Mouse (Mus musculus) hindbrain, embryonic 12.5 days (tissue): ENCODE measurements around the gene Srf. TPM values are rescaled to one million over a fixed set of nuclear protein-coding genes. Genes with fewer than 3 reads are reported as not detected.

ENCODE experiments used
- ATAC-seq: fragments of 200-750 bp; cut with Nextera tagmentation; 2 replicates; pipeline ENCODE4 v1.8.0; 2017; ENCODE audit warnings: moderate TSS enrichment; ENCODE audit not compliant: low FRiP score
- H3K27ac ChIP-seq: fragments of 300-500 bp; sonication (generic); 2 replicates; pipeline ENCODE4 v1.5.1; 2016; ENCODE audit warnings: mild to moderate bottlenecking
- H3K27me3 ChIP-seq: fragments of 300-500 bp; sonication (generic); 2 replicates; pipeline ENCODE4 v1.6.1; 2016; ENCODE audit warnings: mild to moderate bottlenecking
- H3K36me3 ChIP-seq: fragments of 300-500 bp; sonication (generic); 2 replicates; pipeline ENCODE4 v1.6.1; 2016; ENCODE audit warnings: mild to moderate bottlenecking
- H3K4me1 ChIP-seq: fragments of 300-500 bp; sonication (generic); 2 replicates; pipeline ENCODE4 v1.6.1; 2016
- H3K4me2 ChIP-seq: fragments of 300-500 bp; sonication (generic); replicated peaks from 2 replicates; pipeline ENCODE4 v1.6.1; 2016; ENCODE audit warnings: mild to moderate bottlenecking
- H3K4me3 ChIP-seq: fragments of 300-500 bp; sonication (generic); 2 replicates; pipeline ENCODE4 v1.5.1; 2016; ENCODE audit warnings: mild to moderate bottlenecking
- H3K9ac ChIP-seq: fragments of 300-500 bp; sonication (generic); 2 replicates; pipeline ENCODE4 v1.6.1; 2016; ENCODE audit warnings: mild to moderate bottlenecking, moderate library complexity
- H3K9me3 ChIP-seq: fragments of 300-500 bp; sonication (generic); replicated peaks from 2 replicates; pipeline ENCODE4 v1.6.1; 2016; ENCODE audit warnings: mild to moderate bottlenecking
- WGBS: fragments of 180-500 bp; shearing (Covaris S2); methylation state at CpG from one replicate; pipeline ENCODE4 v1.1.7; 2016; 5-methylcytosine and 5-hydroxymethylcytosine counted together
- polyA plus RNA-seq: library from polyadenylated mRNA; unstranded; fragments of >200 nt; fragmentation: Nextera tagmentation; extraction: Ambion mirVana; gene quantifications from 2 replicates; pipeline ENCODE4 v1.2.1, GENCODE M21; 2016

The Srf gene
- polyA plus RNA-seq, 1 experiment from 2014 or later: 5.9 TPM

DNA sequence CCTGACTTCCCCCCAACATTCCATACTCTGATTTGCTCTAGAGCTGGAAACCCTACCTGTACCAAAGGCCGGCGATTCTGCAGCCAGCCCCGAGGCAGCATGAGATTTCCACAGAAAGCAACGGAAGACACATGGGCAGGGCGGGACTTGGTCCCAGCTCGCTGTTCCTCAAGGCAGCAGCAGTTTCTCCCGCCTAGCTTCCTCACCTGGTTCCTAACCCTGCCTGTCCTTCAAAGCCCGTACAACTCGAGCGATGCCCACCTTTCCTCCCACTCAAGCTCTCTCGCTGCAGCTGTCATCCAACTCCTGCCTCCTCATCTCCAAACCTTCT, 1.4 kb downstream of the Srf start:
- Histone ChIP-seq H3K27ac (peak overlapping the region; percentile 96), H3K27me3 (no peaks in the 10 kb centered on the region), H3K36me3 (peaks cover 24% of the 10 kb centered on the region), H3K4me1 (peaks cover 37% of the 10 kb centered on the region), H3K9me3 (no peaks in the 10 kb centered on the region), H3K9ac (peak overlapping the region; percentile 99), H3K4me3 (peak overlapping the region; percentile 99), H3K4me2 (peak overlapping the region; percentile 88)
- ATAC-seq: no peak
- 1% methylated on average over 11 of the region's 11 CpGs for WGBS

DNA sequence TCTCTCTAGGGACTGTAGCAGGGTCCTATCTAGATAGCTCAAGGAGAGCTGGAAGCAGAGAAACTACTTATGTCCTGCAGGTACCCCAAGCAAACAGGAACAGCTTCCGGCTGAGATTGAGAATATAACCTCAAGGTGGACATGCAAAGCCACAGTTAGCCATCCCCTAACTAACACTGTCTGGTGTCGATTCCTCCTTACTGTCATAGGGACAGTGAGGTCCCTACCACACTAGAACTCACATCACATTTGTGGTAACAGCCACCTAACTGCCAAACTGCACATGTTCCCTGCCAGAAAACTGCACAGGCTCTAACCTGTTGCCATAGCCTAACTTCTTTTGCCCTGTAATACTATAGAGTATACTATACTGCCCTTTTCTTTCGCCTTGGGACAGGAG, 2.0 kb downstream of the Srf start:
- Histone ChIP-seq H3K36me3 (peaks cover 28% of the 10 kb centered on the region), H3K4me2 (peak overlapping the region; percentile 88), H3K4me1 (peaks cover 37% of the 10 kb centered on the region), H3K4me3 (peak overlapping the region; percentile 99), H3K27me3 (no peaks in the 10 kb centered on the region), H3K9me3 (no peaks in the 10 kb centered on the region), H3K9ac (peak overlapping the region; percentile 57; the same call in 1 of the 2 replicates), H3K27ac (peak overlapping the region; percentile 84; the same call in 1 of the 2 replicates)
- WGBS: 70% methylated on average over 3 of the region's 3 CpGs
- no peak for ATAC-seq

DNA sequence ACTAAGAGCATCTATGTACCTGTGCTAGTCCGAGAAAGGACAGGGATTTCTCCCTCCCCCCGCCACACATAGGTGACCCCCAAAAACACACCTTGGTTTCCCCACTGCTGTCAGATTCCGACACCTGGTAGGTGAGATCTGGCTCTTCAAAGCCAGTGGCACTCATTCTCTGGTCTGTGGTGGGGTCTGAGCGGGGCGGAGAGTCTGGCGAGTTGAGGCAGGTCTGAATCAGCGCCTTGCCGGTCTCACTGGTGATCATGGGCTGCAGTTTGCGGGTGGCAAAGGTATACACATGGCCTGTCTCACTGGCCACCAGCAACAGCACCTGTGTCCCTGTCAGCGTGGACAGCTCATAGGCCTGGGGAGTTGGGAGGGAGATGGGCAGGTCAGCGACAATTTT, 2.5 kb downstream of the Srf start:
- peak overlapping the region; percentile 88 for H3K4me2 ChIP-seq
- H3K27ac ChIP-seq: peak overlapping the region; percentile 84
- peaks cover 32% of the 10 kb centered on the region for H3K36me3 ChIP-seq
- peak overlapping the region; percentile 36 for H3K4me3 ChIP-seq
- H3K9ac ChIP-seq: peak overlapping the region; percentile 57
- WGBS: 44% methylated on average over 11 of the region's 11 CpGs
- no peaks in the 10 kb centered on the region for H3K27me3 ChIP-seq
- no peak for ATAC-seq
- peaks cover 39% of the 10 kb centered on the region for H3K4me1 ChIP-seq
- no peaks in the 10 kb centered on the region for H3K9me3 ChIP-seq

DNA sequence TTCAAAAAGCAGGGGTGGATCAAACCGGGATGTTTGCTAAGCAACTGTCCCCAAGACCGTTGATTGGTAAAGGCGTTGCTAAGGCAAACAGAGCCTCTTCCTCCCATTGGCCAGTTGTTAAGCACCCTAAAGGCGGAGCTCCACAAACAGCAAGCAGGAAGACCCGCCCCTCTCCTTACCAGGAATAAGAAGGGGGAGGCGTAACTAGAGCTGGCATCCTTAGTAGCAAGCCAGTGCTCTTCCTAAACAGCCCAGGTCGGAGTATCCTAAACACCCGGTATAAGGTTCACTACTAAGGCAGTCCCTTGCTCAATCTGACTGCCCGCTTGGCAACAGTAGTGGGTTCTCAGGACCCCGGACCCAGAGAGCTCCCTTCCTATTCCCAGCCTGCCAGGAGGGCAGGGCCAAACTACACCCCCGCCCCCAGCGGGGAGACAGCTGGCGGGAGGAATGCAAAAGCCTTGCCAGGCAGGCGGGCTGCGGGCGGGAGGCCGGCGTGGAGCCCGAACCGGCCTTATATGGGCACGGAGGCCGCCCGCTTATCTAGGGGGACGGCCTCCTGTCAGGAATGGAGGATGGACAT, 3.0 kb downstream of the Srf start:
- WGBS: under 1% methylated on average over 24 of the region's 24 CpGs
- Histone ChIP-seq H3K4me3 (peak overlapping the region; percentile 36), H3K27ac (peak overlapping the region; percentile 84), H3K9me3 (no peaks in the 10 kb centered on the region), H3K4me2 (peak overlapping the region; percentile 88), H3K27me3 (peaks cover 4% of the 10 kb centered on the region), H3K4me1 (peaks cover 39% of the 10 kb centered on the region), H3K36me3 (peaks cover 38% of the 10 kb centered on the region), H3K9ac (peak overlapping the region; percentile 57)
- peak; percentile 71 for ATAC-seq

DNA sequence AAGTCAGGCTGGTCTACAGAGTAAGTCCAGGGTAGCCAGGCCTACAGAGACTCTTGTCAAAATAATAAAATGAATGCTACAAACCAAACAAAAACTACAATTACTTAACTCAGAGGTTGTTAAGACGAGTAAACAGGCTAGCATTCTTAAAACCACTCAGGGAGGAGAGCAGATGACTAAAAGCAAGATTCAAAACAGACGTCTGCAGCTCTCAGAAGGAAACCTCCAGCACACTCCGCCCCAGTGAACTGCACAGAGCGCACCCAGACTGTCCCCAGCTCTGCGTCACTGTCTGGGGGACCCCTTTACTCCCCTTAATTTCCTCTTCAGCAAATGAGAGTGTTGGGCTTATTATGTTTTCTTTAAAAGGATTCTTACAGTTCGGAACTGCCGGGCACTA, 3.8 kb downstream of the Srf start:
- no peak overlapping the region for H3K9ac ChIP-seq
- peaks cover 41% of the 10 kb centered on the region for H3K36me3 ChIP-seq
- no peak overlapping the region for H3K4me3 ChIP-seq

DNA sequence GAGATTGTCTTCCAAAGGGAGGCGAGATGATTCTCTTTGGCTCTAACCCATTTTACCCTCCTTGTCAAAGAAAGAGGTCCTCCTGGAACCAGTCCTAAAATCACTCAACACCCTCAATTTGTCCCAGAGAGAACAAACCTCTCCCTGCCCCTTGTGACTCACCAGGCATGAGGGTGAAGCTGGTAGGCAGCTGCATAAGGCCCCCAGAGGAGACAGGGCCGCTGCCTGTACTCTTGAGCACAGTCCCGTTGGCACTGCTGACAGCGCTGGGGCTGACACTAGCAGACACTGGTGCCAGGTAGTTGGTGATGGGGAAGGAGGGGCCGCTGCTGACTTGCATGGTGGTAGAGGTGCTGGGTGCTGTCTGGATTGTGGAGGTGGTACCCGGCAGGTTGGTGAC, 4.6 kb downstream of the Srf start:
- Histone ChIP-seq H3K36me3 (peaks cover 41% of the 10 kb centered on the region), H3K27me3 (peaks cover 19% of the 10 kb centered on the region), H3K4me3 (no peak overlapping the region), H3K4me1 (peaks cover 40% of the 10 kb centered on the region), H3K9ac (no peak overlapping the region), H3K4me2 (no peak overlapping the region), H3K27ac (no peak overlapping the region), H3K9me3 (no peaks in the 10 kb centered on the region)
- WGBS: 95% methylated on average over 6 of the region's 6 CpGs
- ATAC-seq: no peak

More for the DNA sequence above, 3.8 kb downstream of the Srf start:
- H3K27me3 ChIP-seq: peaks cover 12% of the 10 kb centered on the region
- no peak for ATAC-seq
- no peaks in the 10 kb centered on the region for H3K9me3 ChIP-seq
- H3K4me1 ChIP-seq: peaks cover 38% of the 10 kb centered on the region
- H3K4me2 ChIP-seq: peak overlapping the region; percentile 88; the same call in 1 of the 2 replicates
- H3K27ac ChIP-seq: no peak overlapping the region
- WGBS: 84% methylated on average over 7 of the region's 7 CpGs

DNA sequence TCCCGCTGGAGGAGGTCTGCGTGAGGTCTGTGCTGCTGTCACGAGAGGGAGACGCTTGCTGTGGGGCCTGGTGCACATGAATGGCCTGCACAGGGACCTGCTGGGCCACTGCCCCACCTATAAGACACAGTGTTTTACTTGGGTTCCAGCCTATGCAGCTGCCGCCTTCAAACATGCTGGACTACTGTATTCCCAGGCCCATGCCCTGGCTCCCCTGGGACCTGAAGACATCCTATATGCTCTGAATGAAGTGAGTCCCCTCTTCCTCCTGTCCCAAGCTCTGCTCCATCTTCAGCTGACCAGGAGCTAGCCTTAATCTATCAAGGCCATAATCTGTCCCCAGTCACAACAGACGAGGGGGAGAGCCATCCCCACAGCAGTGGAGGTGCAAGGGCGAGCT, 5.1 kb downstream of the Srf start:
- WGBS: 88% methylated on average over 7 of the region's 7 CpGs
- H3K9me3 ChIP-seq: no peaks in the 10 kb centered on the region
- H3K9ac ChIP-seq: no peak overlapping the region
- H3K27me3 ChIP-seq: peaks cover 19% of the 10 kb centered on the region
- peaks cover 41% of the 10 kb centered on the region for H3K4me1 ChIP-seq
- no peak overlapping the region for H3K4me2 ChIP-seq
- no peak overlapping the region for H3K27ac ChIP-seq
- no peak overlapping the region for H3K4me3 ChIP-seq
- ATAC-seq: no peak
- peaks cover 41% of the 10 kb centered on the region for H3K36me3 ChIP-seq

DNA sequence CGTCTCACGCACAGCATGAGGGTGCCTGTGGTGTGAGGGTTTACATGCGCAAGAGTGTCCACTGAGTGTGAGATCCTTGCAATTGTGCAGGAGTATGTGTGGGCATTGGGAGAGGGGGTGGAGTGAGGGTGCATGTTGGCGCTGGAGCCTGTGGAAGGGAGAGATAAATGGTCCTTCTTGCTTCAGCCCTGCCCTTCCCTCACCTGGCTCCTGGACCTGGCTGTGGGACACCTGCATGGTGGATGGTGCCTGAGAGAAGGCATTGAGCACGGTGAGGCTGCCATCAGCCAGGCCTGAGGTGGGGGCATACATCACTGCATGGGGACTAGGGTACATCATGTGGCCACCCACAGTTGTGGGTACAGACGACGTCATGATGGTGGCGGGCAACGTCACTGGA, 6.3 kb downstream of the Srf start:
- H3K9me3 ChIP-seq: no peaks in the 10 kb centered on the region
- H3K4me1 ChIP-seq: peaks cover 43% of the 10 kb centered on the region
- no peak for ATAC-seq
- peaks cover 19% of the 10 kb centered on the region for H3K27me3 ChIP-seq
- no peak overlapping the region; the same call in 1 of the 2 replicates for H3K27ac ChIP-seq
- WGBS: 86% methylated on average over 9 of the region's 9 CpGs
- no peak overlapping the region for H3K4me3 ChIP-seq
- no peak overlapping the region for H3K4me2 ChIP-seq
- no peak overlapping the region for H3K9ac ChIP-seq
- peaks cover 41% of the 10 kb centered on the region for H3K36me3 ChIP-seq

DNA sequence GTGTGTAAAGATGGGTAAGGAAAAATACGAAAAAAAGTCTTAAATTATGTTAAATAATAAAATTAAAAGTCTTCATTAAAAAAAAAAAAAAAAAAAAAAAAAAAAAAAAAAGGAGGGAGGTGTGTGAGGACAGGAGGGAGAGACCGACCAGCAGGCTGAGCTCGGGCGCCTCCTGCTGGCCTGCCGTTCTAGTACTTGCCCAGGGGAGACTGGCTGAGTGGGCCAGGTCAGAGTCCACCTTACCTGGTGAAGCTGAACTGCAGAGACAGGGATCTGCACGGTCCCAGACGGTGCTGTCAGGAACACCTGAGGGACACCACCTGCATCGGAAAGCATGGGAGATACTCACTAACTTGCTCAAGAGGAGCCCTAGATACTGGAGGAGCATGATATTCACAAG, 6.8 kb downstream of the Srf start:
- no peak for ATAC-seq
- Histone ChIP-seq H3K4me3 (no peak overlapping the region), H3K36me3 (peaks cover 41% of the 10 kb centered on the region), H3K9me3 (no peaks in the 10 kb centered on the region), H3K4me1 (peaks cover 38% of the 10 kb centered on the region), H3K27ac (no peak overlapping the region), H3K4me2 (no peak overlapping the region), H3K9ac (no peak overlapping the region), H3K27me3 (peaks cover 19% of the 10 kb centered on the region)
- 34% methylated on average over 8 of the region's 8 CpGs for WGBS

DNA sequence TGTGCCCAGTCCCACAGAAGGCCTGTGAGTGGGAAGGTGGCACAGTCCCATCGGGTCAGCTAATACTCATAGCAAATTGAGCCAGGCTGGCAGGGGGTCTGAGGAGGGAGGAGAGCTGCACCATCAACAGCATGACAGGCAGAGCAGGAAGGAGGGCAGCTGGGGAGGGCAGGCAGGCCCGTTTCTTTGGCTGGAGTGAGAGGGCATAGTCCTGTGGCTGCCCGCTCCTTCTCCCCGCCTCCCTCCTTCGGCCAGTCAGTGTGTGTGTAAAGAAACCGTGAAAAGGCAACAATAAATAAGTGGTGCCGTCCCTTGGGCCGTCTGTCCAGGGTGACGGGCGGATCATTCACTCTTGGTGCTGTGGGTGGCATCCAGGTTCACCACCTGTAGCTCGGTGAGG, 7.2 kb downstream of the Srf start:
- WGBS: 57% methylated on average over 11 of the region's 11 CpGs
- Histone ChIP-seq H3K9me3 (no peaks in the 10 kb centered on the region), H3K27ac (no peak overlapping the region), H3K4me2 (no peak overlapping the region), H3K4me3 (no peak overlapping the region), H3K27me3 (peaks cover 19% of the 10 kb centered on the region), H3K36me3 (peaks cover 41% of the 10 kb centered on the region), H3K4me1 (peaks cover 34% of the 10 kb centered on the region), H3K9ac (no peak overlapping the region)
- no peak for ATAC-seq

DNA sequence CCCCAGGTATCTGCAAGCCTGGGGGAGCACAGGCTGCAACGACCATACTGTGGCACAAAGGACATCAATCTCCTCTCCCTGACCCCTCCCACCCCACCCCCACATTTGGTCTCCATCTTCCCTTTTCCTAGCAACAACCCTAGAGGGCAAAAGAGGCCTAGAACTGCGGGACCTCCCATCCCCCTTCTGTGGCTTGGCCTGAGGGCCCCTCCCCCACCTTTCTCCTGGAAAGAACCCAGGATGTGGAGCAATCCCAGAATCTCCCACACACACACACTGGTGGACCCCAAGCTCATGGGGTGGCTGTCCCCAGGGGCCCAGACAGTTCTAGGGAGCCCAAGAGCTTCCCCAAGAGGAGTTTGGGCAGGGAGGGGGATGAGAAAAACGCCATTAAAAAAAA, 8.1 kb downstream of the Srf start:
- peaks cover 41% of the 10 kb centered on the region for H3K36me3 ChIP-seq
- H3K4me3 ChIP-seq: no peak overlapping the region
- 10% methylated on average over 3 of the region's 3 CpGs for WGBS
- no peaks in the 10 kb centered on the region for H3K9me3 ChIP-seq
- H3K4me1 ChIP-seq: peaks cover 26% of the 10 kb centered on the region
- no peak for ATAC-seq
- H3K27ac ChIP-seq: no peak overlapping the region
- H3K4me2 ChIP-seq: no peak overlapping the region
- H3K9ac ChIP-seq: no peak overlapping the region
- peaks cover 19% of the 10 kb centered on the region for H3K27me3 ChIP-seq

DNA sequence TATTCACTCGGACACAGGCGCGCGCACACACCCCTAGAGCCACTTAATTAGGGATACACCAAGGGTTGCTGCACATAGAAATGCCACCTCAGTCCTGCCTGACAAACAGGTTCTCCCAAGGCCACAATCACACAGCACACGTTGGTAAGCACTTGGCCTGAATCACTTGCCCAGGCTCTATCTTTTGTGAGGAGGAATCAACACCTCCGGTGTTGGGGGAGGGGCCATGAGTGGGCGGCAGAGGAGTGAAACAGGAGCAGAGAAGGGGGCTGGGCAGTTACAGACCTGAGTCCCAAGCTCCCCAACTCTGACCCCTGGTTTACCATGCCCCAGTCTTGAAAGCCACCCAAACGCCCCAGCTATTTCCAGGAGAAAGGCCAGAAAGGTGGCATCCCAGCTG, 9.0 kb downstream of the Srf start:
- WGBS: 11% methylated on average over 8 of the region's 8 CpGs
- peaks cover 19% of the 10 kb centered on the region for H3K4me1 ChIP-seq
- peak overlapping the region; percentile 89; the same call in 1 of the 2 replicates for H3K4me2 ChIP-seq
- H3K9me3 ChIP-seq: no peaks in the 10 kb centered on the region
- H3K36me3 ChIP-seq: peaks cover 42% of the 10 kb centered on the region
- H3K4me3 ChIP-seq: no peak overlapping the region
- no peak overlapping the region for H3K27ac ChIP-seq
- no peak for ATAC-seq
- H3K9ac ChIP-seq: no peak overlapping the region
- peaks cover 19% of the 10 kb centered on the region for H3K27me3 ChIP-seq

DNA sequence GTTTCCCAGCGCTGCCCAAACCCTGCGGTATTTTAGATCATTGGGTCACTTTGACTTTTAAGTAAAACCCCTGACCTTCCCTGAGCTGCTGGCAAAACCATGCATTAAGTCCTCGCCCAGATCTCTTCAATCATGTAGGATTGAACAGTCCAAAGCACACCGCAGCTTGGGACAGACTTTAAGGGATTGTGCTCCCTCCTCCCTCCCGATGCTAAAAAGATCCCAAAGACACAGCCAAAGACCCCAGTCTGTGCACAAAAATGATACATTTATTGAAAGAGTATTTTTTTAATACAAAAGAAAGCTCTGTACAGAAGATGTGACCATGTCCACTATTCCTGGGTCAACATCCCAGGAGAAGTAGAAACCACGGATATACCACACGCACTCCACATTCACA, 9.4 kb downstream of the Srf start:
- ATAC-seq: no peak
- peaks cover 39% of the 10 kb centered on the region for H3K36me3 ChIP-seq

More for the DNA sequence above, 9.4 kb downstream of the Srf start:
- H3K27me3 ChIP-seq: peaks cover 19% of the 10 kb centered on the region
- 9% methylated on average over 7 of the region's 7 CpGs for WGBS
- H3K27ac ChIP-seq: no peak overlapping the region
- no peaks in the 10 kb centered on the region for H3K9me3 ChIP-seq
- peak overlapping the region; percentile 68 for H3K4me3 ChIP-seq
- H3K4me2 ChIP-seq: peak overlapping the region; percentile 89
- peaks cover 19% of the 10 kb centered on the region for H3K4me1 ChIP-seq
- H3K9ac ChIP-seq: peak overlapping the region; percentile 87
